Mouse (Mus musculus): ENCODE data around the gene C87977. TPM values are rescaled to one million over a fixed set of nuclear protein-coding genes. Genes with fewer than 3 reads are reported as not detected.
"Not testable (repeated sequence)": the region's sequence is repeated elsewhere in the genome, so short reads cannot be mapped to it uniquely, and the experiment has no call there.

C87977 gene
- polyA plus RNA-seq (2015; fragmentation: Nextera tagmentation; extraction: Ambion mirVana) = not detected in 2 replicates

DNA sequence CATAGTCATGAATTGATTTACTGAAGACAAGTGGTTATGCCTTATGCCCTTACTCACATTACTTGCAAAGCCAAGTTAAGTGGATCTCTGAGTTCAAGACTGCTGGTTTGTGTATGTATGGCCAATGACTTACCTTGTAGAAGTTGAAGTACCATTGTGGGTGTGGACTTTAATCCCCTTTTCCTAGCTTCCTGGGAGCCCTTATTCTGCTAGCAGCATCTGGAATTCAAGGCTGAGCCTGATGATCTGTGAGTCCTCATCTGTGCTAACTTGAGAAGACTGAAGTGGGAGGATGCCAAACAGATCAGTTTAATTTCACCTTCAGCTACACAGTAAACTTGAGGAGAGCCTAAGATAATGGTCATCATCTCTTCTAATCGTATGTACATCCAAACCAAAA, at the start of gene C87977:
Gene C87977, minus strand, starts transcription at position 101 of the 400 bp plus-strand sequence.
- not testable (repeated sequence) for H3K4me3 ChIP-seq (ENCODE audit: low read depth, low read length); H3K4me2 ChIP-seq (replicated peaks; ENCODE audit: low read depth); ATAC-seq; H3K27me3 ChIP-seq (replicated peaks; ENCODE audit: control insufficient read depth, insufficient read depth, low read length); H3K9ac ChIP-seq (ENCODE audit: low read depth, low read length); H3K9me3 ChIP-seq (ENCODE audit: control insufficient read depth); H3K27ac ChIP-seq (ENCODE audit: low read depth, low read length); H3K4me1 ChIP-seq (replicated peaks; ENCODE audit: control insufficient read depth, insufficient read depth, low read length); H3K36me3 ChIP-seq (ENCODE audit: control insufficient read depth, insufficient read depth)
- WGBS = 76% methylated on average over 1 of the region's 1 CpGs

DNA sequence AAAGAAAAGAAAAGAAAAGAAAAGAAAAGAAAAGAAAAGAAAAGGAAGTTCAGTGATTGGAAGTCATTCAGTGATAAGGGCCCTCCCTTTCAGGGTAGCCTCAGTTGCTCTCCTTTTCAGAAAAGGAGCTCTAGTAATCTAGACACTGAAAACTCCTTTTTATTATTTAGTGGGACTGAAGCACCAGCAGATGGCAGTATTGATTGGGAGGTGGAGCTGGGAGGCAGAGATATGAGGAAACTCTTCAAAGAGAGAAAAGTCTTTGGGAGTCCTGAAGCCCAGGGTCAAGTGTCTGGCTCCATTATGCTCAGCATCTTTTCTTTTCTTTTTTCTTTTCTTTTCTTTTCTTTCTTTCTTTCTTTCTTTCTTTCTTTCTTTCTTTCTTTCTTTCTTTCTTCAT, 41.6 kb upstream of the C87977 start:
- not testable (repeated sequence) for H3K9me3 ChIP-seq (ENCODE audit: control insufficient read depth); H3K27me3 ChIP-seq (replicated peaks; ENCODE audit: control insufficient read depth, insufficient read depth, low read length); H3K9ac ChIP-seq (ENCODE audit: low read depth, low read length); H3K4me1 ChIP-seq (replicated peaks; ENCODE audit: control insufficient read depth, insufficient read depth, low read length); H3K27ac ChIP-seq (ENCODE audit: low read depth, low read length); ATAC-seq; H3K4me2 ChIP-seq (replicated peaks; ENCODE audit: low read depth); H3K4me3 ChIP-seq (ENCODE audit: low read depth, low read length); H3K36me3 ChIP-seq (ENCODE audit: control insufficient read depth, insufficient read depth)
- TF ChIP-seq CTCF (IDR thresholded peaks at IDR 0.05; ENCODE audit: low read depth) = peak; percentile 42; the same call in 1 of the 2 replicates

DNA sequence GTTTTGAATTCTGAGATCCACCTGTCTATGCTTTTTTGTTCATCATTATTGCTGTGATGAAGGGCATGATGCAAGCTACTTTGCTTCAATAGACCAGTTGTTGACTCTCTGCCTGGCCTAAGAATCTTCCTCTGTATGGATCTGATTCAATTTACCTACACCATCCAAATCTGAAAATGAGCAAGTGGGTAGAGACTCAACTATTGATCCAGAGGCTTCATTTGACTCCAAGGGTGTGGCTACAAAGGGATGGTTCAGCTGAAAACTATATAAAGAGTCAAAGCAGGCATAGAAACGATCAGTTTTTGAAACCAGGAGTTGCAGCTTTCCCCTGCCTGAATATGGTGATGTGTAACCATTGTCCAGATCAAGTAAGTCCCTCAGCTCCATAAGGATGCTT, 22.7 kb downstream of the C87977 start, which contains the start of gene Oog2:
Gene Oog2, plus strand, starts transcription at position 301 of the 400 bp plus-strand sequence.
- WGBS = 41% methylated on average over 1 of the region's 1 CpGs
- Histone ChIP-seq H3K4me3 (ENCODE audit: low read depth, low read length) (no peak within 1 kb of the TSS), H3K9ac (ENCODE audit: low read depth, low read length) (no peak within 1 kb of the TSS), H3K4me1 (replicated peaks; ENCODE audit: control insufficient read depth, insufficient read depth, low read length) (no peaks in the 10 kb centered on the region), H3K27ac (ENCODE audit: low read depth, low read length) (no peak within 1 kb of the TSS), H3K36me3 (ENCODE audit: control insufficient read depth, insufficient read depth) (no peaks in the 10 kb centered on the region), H3K9me3 (ENCODE audit: control insufficient read depth) (no peaks in the 10 kb centered on the region), H3K27me3 (replicated peaks; ENCODE audit: control insufficient read depth, insufficient read depth, low read length) (no peaks in the 10 kb centered on the region), H3K4me2 (replicated peaks; ENCODE audit: low read depth) (no peak within 1 kb of the TSS)
- no peak for TF ChIP-seq CTCF (IDR thresholded peaks at IDR 0.05; ENCODE audit: low read depth)
- no peak for ATAC-seq

- no peaks in the 10 kb centered on the region for H3K4me1 ChIP-seq (replicated peaks; ENCODE audit: control insufficient read depth, insufficient read depth, low read length)
- no peak within 1 kb of the TSS for H3K9ac ChIP-seq (ENCODE audit: low read depth, low read length)
- no peaks in the 10 kb centered on the region for H3K9me3 ChIP-seq (ENCODE audit: control insufficient read depth)
- 82% methylated on average over 1 of the region's 1 CpGs for WGBS
- no peak for ATAC-seq
- H3K36me3 ChIP-seq (ENCODE audit: control insufficient read depth, insufficient read depth) = no peaks in the 10 kb centered on the region
- H3K27me3 ChIP-seq (replicated peaks; ENCODE audit: control insufficient read depth, insufficient read depth, low read length) = no peaks in the 10 kb centered on the region
- H3K4me2 ChIP-seq (replicated peaks; ENCODE audit: low read depth) = no peak within 1 kb of the TSS
- no peak for TF ChIP-seq CTCF (IDR thresholded peaks at IDR 0.05; ENCODE audit: low read depth)
- H3K4me3 ChIP-seq (ENCODE audit: low read depth, low read length) = no peak within 1 kb of the TSS
- no peak within 1 kb of the TSS for H3K27ac ChIP-seq (ENCODE audit: low read depth, low read length)
Observed at GRCm38 (mm10) chr4:144162563-144162962, 50.6 kb downstream of the C87977 start, which contains the start of gene Oog3. Gene Oog3, minus strand, starts transcription at chr4:144162663.

Other genes starting within 250 kb of the C87977 start
- not detected in 2 replicates for gene Gm13101, start 246.4 kb downstream of the C87977 start, polyA plus RNA-seq (2015; fragmentation: Nextera tagmentation; extraction: Ambion mirVana)
- gene Pramef17, start 218.9 kb downstream of the C87977 start, polyA plus RNA-seq (2015; fragmentation: Nextera tagmentation; extraction: Ambion mirVana) = not detected in 2 replicates
- gene Pramel4, start 154.2 kb downstream of the C87977 start, polyA plus RNA-seq (2015; fragmentation: Nextera tagmentation; extraction: Ambion mirVana) = not detected in 2 replicates
- gene Gm13102, start 106.8 kb downstream of the C87977 start, polyA plus RNA-seq (2015; fragmentation: Nextera tagmentation; extraction: Ambion mirVana) = not detected in 2 replicates
- not detected in 2 replicates for gene Oog3, start 50.7 kb downstream of the C87977 start, polyA plus RNA-seq (2015; fragmentation: Nextera tagmentation; extraction: Ambion mirVana)
- gene Oog2, start 22.6 kb downstream of the C87977 start, polyA plus RNA-seq (2015; fragmentation: Nextera tagmentation; extraction: Ambion mirVana) = not detected in 2 replicates
- gene Pramel5, start 67.2 kb upstream of the C87977 start, polyA plus RNA-seq (2015; fragmentation: Nextera tagmentation; extraction: Ambion mirVana) = not detected in 2 replicates
- gene Gm13128, start 116.9 kb upstream of the C87977 start, polyA plus RNA-seq (2015; fragmentation: Nextera tagmentation; extraction: Ambion mirVana) = not detected in 2 replicates
- not detected in 2 replicates for gene Gm13119, start 144.6 kb upstream of the C87977 start, polyA plus RNA-seq (2015; fragmentation: Nextera tagmentation; extraction: Ambion mirVana)
- gene Pramef20, start 164.6 kb upstream of the C87977 start, polyA plus RNA-seq (2015; fragmentation: Nextera tagmentation; extraction: Ambion mirVana) = not detected in 2 replicates
- gene Pramef12, start 195.1 kb upstream of the C87977 start, polyA plus RNA-seq (2015; fragmentation: Nextera tagmentation; extraction: Ambion mirVana) = not detected in 2 replicates
- gene 1700012P22Rik, start 225.5 kb upstream of the C87977 start, polyA plus RNA-seq (2015; fragmentation: Nextera tagmentation; extraction: Ambion mirVana) = not detected in 2 replicates
- not detected in 2 replicates for gene Gm9944, start 240.0 kb upstream of the C87977 start, polyA plus RNA-seq (2015; fragmentation: Nextera tagmentation; extraction: Ambion mirVana)